Comparison of ENCODE assay signal across 20 mouse cellular contexts in genomic region chr3:92219031-92219430, GRCm38 (mm10). TPM values are rescaled to one million over a fixed set of nuclear protein-coding genes. Genes with fewer than 3 reads are reported as not detected.
DNase-seq lines count a peak whose midpoint lies in the region; ATAC-seq and TF ChIP-seq lines count a peak whose summit lies in the region.
"Not testable (repeated sequence)": the region's sequence is repeated elsewhere in the genome, so short reads cannot be mapped to it uniquely, and the experiment has no call there.
"Had no signal": no experiment of that assay in that cellular context is flagged by ENCODE, and none has a peak within 500 bp of the region (broad histone marks: within the 10 kb centered on the region; RNA-seq: fewer than 3 reads in every experiment).

No protein-coding gene starts in this region.

- H3K4me3 ChIP-seq in heart, embryonic 11.5 days (ENCODE audit: low read depth, low read length); hindbrain, embryonic 13.5 days; kidney, embryonic 16.5 days (ENCODE audit: low read length); liver, postnatal 0 days (ENCODE audit: low read depth, low read length); midbrain, embryonic 12.5 days; neural tube, embryonic 13.5 days: not testable (repeated sequence)

- not testable (repeated sequence) for H3K9ac ChIP-seq in heart, embryonic 11.5 days (ENCODE audit: low read depth, low read length); hindbrain, embryonic 13.5 days; kidney, embryonic 16.5 days (replicated peaks; ENCODE audit: low read length); liver, postnatal 0 days (replicated peaks); midbrain, embryonic 12.5 days (replicated peaks); neural tube, embryonic 13.5 days

- peak; percentile 13 for ATAC-seq in Patski
- ATAC-seq in erythroblast, adult 5-6 weeks (replicated peaks; ENCODE audit: low FRiP score, poor library complexity, severe bottlenecking) = peak; percentile 43; the same call in 1 of the 2 replicates
- peak; percentile 69 for ATAC-seq in heart, embryonic 11.5 days (replicated peaks; ENCODE audit: insufficient number of reproducible peaks, low FRiP score, low TSS enrichment)
- ATAC-seq in hindbrain, embryonic 13.5 days (ENCODE audit: low FRiP score) = peak; percentile 50; the same call in 1 of the 2 replicates
- peak; percentile 82 for ATAC-seq in kidney, embryonic 16.5 days (ENCODE audit: low FRiP score, low TSS enrichment)
- ATAC-seq in liver, postnatal 0 days = peak; percentile 15; the same call in 1 of the 2 replicates
- ATAC-seq in midbrain, embryonic 12.5 days (ENCODE audit: low FRiP score, low read depth) = peak; percentile 57
- peak; percentile 40; the same call in 1 of the 2 replicates for ATAC-seq in neural tube, embryonic 13.5 days (ENCODE audit: low read depth)

- POLR2A ChIA-PET in Patski (lab: Charles Lee) = not testable (repeated sequence)

- not testable (repeated sequence) for H3K4me2 ChIP-seq in heart, embryonic 11.5 days; hindbrain, embryonic 13.5 days; kidney, embryonic 16.5 days (replicated peaks; ENCODE audit: low read depth, low read length); liver, postnatal 0 days (ENCODE audit: low read depth, low read length); midbrain, embryonic 12.5 days (replicated peaks); neural tube, embryonic 13.5 days

- H3K27me3 ChIP-seq in Patski; heart, embryonic 11.5 days (ENCODE audit: control insufficient read depth, insufficient read depth, low read length); hindbrain, embryonic 13.5 days; kidney, embryonic 16.5 days (ENCODE audit: insufficient read depth, low read length); liver, postnatal 0 days (ENCODE audit: insufficient read depth, low read length); midbrain, embryonic 12.5 days; neural tube, embryonic 13.5 days: not testable (repeated sequence)

- CTCF ChIA-PET in Patski (lab: Charles Lee) = not testable (repeated sequence)

- TF ChIP-seq EP300 in liver, postnatal 0 days (IDR thresholded peaks at IDR 0.05; ENCODE audit: low read depth) = not testable (repeated sequence)

- not testable (repeated sequence) for H3K4me1 ChIP-seq in heart, embryonic 11.5 days (ENCODE audit: control insufficient read depth, insufficient read depth, low read length); hindbrain, embryonic 13.5 days (replicated peaks); kidney, embryonic 16.5 days (ENCODE audit: insufficient read depth, low read length); liver, postnatal 0 days (ENCODE audit: insufficient read depth); midbrain, embryonic 12.5 days; neural tube, embryonic 13.5 days (replicated peaks)

- no CpG with 5 or more reads among the region's 8 CpGs for WGBS in heart, embryonic 11.5 days (ENCODE audit: insufficient replicate concordance)
- no CpG with 5 or more reads among the region's 8 CpGs for WGBS in hindbrain, embryonic 13.5 days
- no CpG with 5 or more reads among the region's 8 CpGs for WGBS in kidney, embryonic 16.5 days
- no CpG with 5 or more reads among the region's 8 CpGs for WGBS in liver, postnatal 0 days (ENCODE audit: insufficient replicate concordance)
- no CpG with 5 or more reads among the region's 8 CpGs for WGBS in midbrain, embryonic 12.5 days
- WGBS in neural tube, embryonic 13.5 days = no CpG with 5 or more reads among the region's 8 CpGs

- in situ Hi-C loops in Patski (cut with MboI; ENCODE audit: low pct_unique_long_range_greater_than_20kb) = not testable (repeated sequence)

- not testable (repeated sequence) for H3K36me3 ChIP-seq in heart, embryonic 11.5 days (ENCODE audit: control insufficient read depth, insufficient read depth, low read length); hindbrain, embryonic 13.5 days; kidney, embryonic 16.5 days (ENCODE audit: insufficient read depth, low read length); liver, postnatal 0 days (replicated peaks; ENCODE audit: insufficient read depth, low read length); midbrain, embryonic 12.5 days; neural tube, embryonic 13.5 days

- H3K27ac ChIP-seq in heart, embryonic 11.5 days (ENCODE audit: low read depth, low read length); hindbrain, embryonic 13.5 days; kidney, embryonic 16.5 days (ENCODE audit: low read length); liver, postnatal 0 days (ENCODE audit: low read depth); midbrain, embryonic 12.5 days (replicated peaks); neural tube, embryonic 13.5 days (replicated peaks): not testable (repeated sequence)

- H3K9me3 ChIP-seq in heart, embryonic 11.5 days (replicated peaks; ENCODE audit: control insufficient read depth, low read length); hindbrain, embryonic 13.5 days; kidney, embryonic 16.5 days (ENCODE audit: low read length); liver, postnatal 0 days (ENCODE audit: low read length); midbrain, embryonic 12.5 days; neural tube, embryonic 13.5 days: not testable (repeated sequence)

- TF ChIP-seq CTCF in Patski (IDR thresholded peaks at IDR 0.05); liver, postnatal 0 days (IDR thresholded peaks at IDR 0.05; ENCODE audit: low read depth): not testable (repeated sequence)

- DNase-seq in Patski (ENCODE audit: low read depth, low spot score); liver, postnatal 0 days: not testable (repeated sequence)

RNA-seq across cellular contexts. Expression of gene Sprr2a2, which starts 3.3 kb away (rescaled TPM):
- 0.19 TPM for polyA plus RNA-seq in Patski (2021)
- total RNA-seq in erythroblast, adult 5-6 weeks (2015; ENCODE audit: low replicate concordance) = 0.58 TPM in 1 of 2 replicates, not detected in the other
- 0.56 and 0.85 TPM in 2 replicates for total RNA-seq in erythroblast, adult 5-6 weeks (2017; ENCODE audit: low replicate concordance)
- 0.86 and 0.96 TPM in 2 replicates for polyA plus RNA-seq in heart, embryonic 11.5 days (2014; fragmentation: Nextera tagmentation; extraction: Ambion mirVana)
- not detected in 2 replicates for polyA plus RNA-seq in hindbrain, embryonic 13.5 days (2015; fragmentation: Nextera tagmentation; extraction: Ambion mirVana)
- 2.8 and 3.6 TPM in 2 replicates for polyA plus RNA-seq in kidney, embryonic 16.5 days (2015; fragmentation: Nextera tagmentation; extraction: Ambion mirVana)
- polyA plus RNA-seq in liver, postnatal 0 days (2015; fragmentation: Nextera tagmentation; extraction: Ambion mirVana) = 0.21 TPM in 1 of 2 replicates, not detected in the other
- polyA plus RNA-seq in midbrain, embryonic 12.5 days (2016; fragmentation: Nextera tagmentation; extraction: Ambion mirVana) = not detected in 2 replicates
- polyA plus RNA-seq in neural tube, embryonic 13.5 days (2015; fragmentation: Nextera tagmentation; extraction: Ambion mirVana) = not detected in 2 replicates
- total RNA-seq: adrenal gland, postnatal 4 days; gastrocnemius, postnatal 10 days; layer of hippocampus, adult 8-10 months; left cerebral cortex, adult 18-20 months; left cerebral cortex, postnatal 4 days had no signal
- polyA plus RNA-seq: CD4-positive, CD25-positive, alpha-beta regulatory T cell, adult 4 months; G1E had no signal

RNA-seq across cellular contexts. Expression of gene Sprr2a1, which starts 3.4 kb away (rescaled TPM):
- polyA plus RNA-seq in Patski (2021) = not detected
- not detected in 2 replicates for total RNA-seq in erythroblast, adult 5-6 weeks (2015; ENCODE audit: low replicate concordance)
- total RNA-seq in erythroblast, adult 5-6 weeks (2017; ENCODE audit: low replicate concordance) = not detected in 2 replicates
- not detected in 2 replicates for polyA plus RNA-seq in heart, embryonic 11.5 days (2014; fragmentation: Nextera tagmentation; extraction: Ambion mirVana)
- polyA plus RNA-seq in hindbrain, embryonic 13.5 days (2015; fragmentation: Nextera tagmentation; extraction: Ambion mirVana) = not detected in 2 replicates
- 0.12 TPM in 1 of 2 replicates, not detected in the other for polyA plus RNA-seq in kidney, embryonic 16.5 days (2015; fragmentation: Nextera tagmentation; extraction: Ambion mirVana)
- not detected in 2 replicates for polyA plus RNA-seq in liver, postnatal 0 days (2015; fragmentation: Nextera tagmentation; extraction: Ambion mirVana)
- polyA plus RNA-seq in midbrain, embryonic 12.5 days (2016; fragmentation: Nextera tagmentation; extraction: Ambion mirVana) = not detected in 2 replicates
- not detected in 2 replicates for polyA plus RNA-seq in neural tube, embryonic 13.5 days (2015; fragmentation: Nextera tagmentation; extraction: Ambion mirVana)
- total RNA-seq: adrenal gland, postnatal 4 days; G1E; gastrocnemius, postnatal 10 days; heart, adult 2 months; heart, postnatal 25 days; layer of hippocampus, adult 8-10 months; left cerebral cortex, adult 18-20 months; left cerebral cortex, postnatal 4 days had no signal
- polyA plus RNA-seq: CD4-positive, CD25-positive, alpha-beta regulatory T cell, adult 4 months; erythroblast, embryonic 14.5 days; frontal cortex, adult 2 months; G1E; heart, adult 2 months; liver, embryonic 15.5 days had no signal

Comparison
In these comparisons a context has a peak if more than half of its experiments do, and no peak if none do; other contexts are left out.
1. ATAC-seq: peak in every context shown above with its lines; median percentile 82 in kidney, embryonic 16.5 days; 69 in heart, embryonic 11.5 days; 57 in midbrain, embryonic 12.5 days; 50 in hindbrain, embryonic 13.5 days; 43 in erythroblast, adult 5-6 weeks; 40 in neural tube, embryonic 13.5 days; 15 in liver, postnatal 0 days; 13 in Patski.